Mouse (Mus musculus) forebrain, embryonic 15.5 days (tissue): ENCODE results near the gene Wipf3. TPM values are rescaled to one million over a fixed set of nuclear protein-coding genes. Genes with fewer than 3 reads are reported as not detected.
A peak's percentile ranks its signal among the peaks of the same experiment; 100 is the strongest.

Source experiments
- ATAC-seq: fragments of 200-750 bp; cut with Nextera tagmentation; replicated peaks from 2 replicates; pipeline ENCODE4 v1.8.0; 2017; ENCODE audit warnings: mild to moderate bottlenecking, moderate TSS enrichment, moderate library complexity
- H3K27ac ChIP-seq: fragments of 300-500 bp; sonication (generic); replicated peaks from 2 replicates; pipeline ENCODE4 v1.5.1; 2015; ENCODE audit warnings: mild to moderate bottlenecking, inconsistent platforms
- H3K27me3 ChIP-seq: fragments of 300-500 bp; sonication (generic); 2 replicates; pipeline ENCODE4 v1.6.1; 2015; ENCODE audit warnings: inconsistent platforms
- H3K36me3 ChIP-seq: fragments of 300-500 bp; sonication (generic); 2 replicates; pipeline ENCODE4 v1.6.1; 2015; ENCODE audit warnings: mild to moderate bottlenecking, inconsistent platforms
- H3K4me1 ChIP-seq: fragments of 300-500 bp; sonication (generic); 2 replicates; pipeline ENCODE4 v1.6.1; 2015; ENCODE audit warnings: inconsistent platforms
- H3K4me2 ChIP-seq: fragments of 300-500 bp; sonication (generic); replicated peaks from 2 replicates; pipeline ENCODE4 v1.6.1; 2015; ENCODE audit warnings: mild to moderate bottlenecking, inconsistent platforms
- H3K4me3 ChIP-seq: fragments of 300-500 bp; sonication (generic); 2 replicates; pipeline ENCODE4 v1.5.1; 2015; ENCODE audit warnings: mild to moderate bottlenecking, inconsistent platforms
- H3K9ac ChIP-seq: fragments of 300-500 bp; sonication (generic); replicated peaks from 2 replicates; pipeline ENCODE4 v1.6.1; 2015; ENCODE audit warnings: mild to moderate bottlenecking, inconsistent platforms
- H3K9me3 ChIP-seq: fragments of 300-500 bp; sonication (generic); 2 replicates; pipeline ENCODE4 v1.6.1; 2016; ENCODE audit warnings: inconsistent platforms
- WGBS: fragments of 180-500 bp; shearing (Covaris S2); methylation state at CpG from one replicate; pipeline ENCODE4 v1.1.7; 2015; ENCODE audit warnings: mixed read lengths; 5-methylcytosine and 5-hydroxymethylcytosine counted together
- polyA plus RNA-seq: library from polyadenylated mRNA; unstranded; fragments of >200 nt; fragmentation: Nextera tagmentation; extraction: Ambion mirVana; gene quantifications from 2 replicates; pipeline ENCODE4 v1.2.1, GENCODE M21; 2015

Gene Wipf3
- polyA plus RNA-seq, 1 experiment from 2014 or later, result 3.6 TPM

- no peak overlapping the region for H3K9ac ChIP-seq
- WGBS, result 93% methylated on average over 2 of the region's 2 CpGs
- no peaks in the 10 kb centered on the region for H3K9me3 ChIP-seq
- H3K27ac ChIP-seq, result no peak overlapping the region
- no peaks in the 10 kb centered on the region for H3K27me3 ChIP-seq
- ATAC-seq, result no peak
- H3K4me2 ChIP-seq, result no peak overlapping the region
- peaks cover 13% of the 10 kb centered on the region for H3K36me3 ChIP-seq
- no peak overlapping the region for H3K4me3 ChIP-seq
- peaks cover 29% of the 10 kb centered on the region for H3K4me1 ChIP-seq
These were observed 114.2 kb downstream of the Wipf3 start for GRCm38 (mm10) chr6:54543646-54544045.

GRCm38 (mm10) chr6:54548314-54549019, 119.1 kb downstream of the Wipf3 start:
- H3K4me2 ChIP-seq, result no peak overlapping the region
- peak overlapping the region; percentile 40 for H3K27ac ChIP-seq
- no peak overlapping the region for H3K4me3 ChIP-seq
- H3K9me3 ChIP-seq, result no peaks in the 10 kb centered on the region
- 34% methylated on average over 13 of the region's 13 CpGs for WGBS
- peaks cover 54% of the 10 kb centered on the region for H3K4me1 ChIP-seq
- H3K27me3 ChIP-seq, result no peaks in the 10 kb centered on the region
- peaks cover 10% of the 10 kb centered on the region for H3K36me3 ChIP-seq
- H3K9ac ChIP-seq, result no peak overlapping the region
- no peak; the same call in 1 of the 2 replicates for ATAC-seq

- Histone ChIP-seq H3K9me3 (no peaks in the 10 kb centered on the region), H3K4me2 (no peak overlapping the region), H3K4me3 (no peak overlapping the region), H3K9ac (no peak overlapping the region), H3K27ac (no peak overlapping the region; the same call in 1 of the 2 replicates), H3K36me3 (peaks cover 4% of the 10 kb centered on the region; the same call in 1 of the 2 replicates), H3K4me1 (peaks cover 62% of the 10 kb centered on the region), H3K27me3 (no peaks in the 10 kb centered on the region)
- ATAC-seq, result no peak
- 48% methylated on average over 4 of the region's 4 CpGs for WGBS
These were observed 119.9 kb downstream of the Wipf3 start for GRCm38 (mm10) chr6:54549311-54549710.

- Histone ChIP-seq H3K4me1 (peaks cover 78% of the 10 kb centered on the region), H3K4me2 (no peak overlapping the region), H3K9me3 (no peaks in the 10 kb centered on the region), H3K4me3 (no peak overlapping the region), H3K27ac (peak overlapping the region; percentile 80; the same call in 1 of the 2 replicates), H3K9ac (no peak overlapping the region), H3K36me3 (no peaks in the 10 kb centered on the region), H3K27me3 (no peaks in the 10 kb centered on the region)
- 55% methylated on average over 6 of the region's 7 CpGs for WGBS
- ATAC-seq, result no peak
These were observed 121.5 kb downstream of the Wipf3 start for GRCm38 (mm10) chr6:54550801-54551323.

GRCm38 (mm10) chr6:54552721-54553413, 123.5 kb downstream of the Wipf3 start:
- no peak overlapping the region for H3K9ac ChIP-seq
- no peak overlapping the region for H3K4me2 ChIP-seq
- H3K4me1 ChIP-seq, result peaks cover 80% of the 10 kb centered on the region
- no peaks in the 10 kb centered on the region for H3K36me3 ChIP-seq
- H3K27ac ChIP-seq, result peak overlapping the region; percentile 80
- WGBS, result 6% methylated on average over 9 of the region's 9 CpGs
- H3K27me3 ChIP-seq, result no peaks in the 10 kb centered on the region
- H3K9me3 ChIP-seq, result no peaks in the 10 kb centered on the region
- peak; percentile 86 for ATAC-seq
- no peak overlapping the region for H3K4me3 ChIP-seq

Other genes with a start within 250 kb of the Wipf3 start
- gene Prr15, start 103.8 kb upstream of the Wipf3 start, polyA plus RNA-seq, result 2.4 and 3.2 TPM in 2 replicates
- 135 TPM in 2 replicates for gene Scrn1, start 136.9 kb downstream of the Wipf3 start, polyA plus RNA-seq
- gene Plekha8, start 165.5 kb downstream of the Wipf3 start, polyA plus RNA-seq, result 9.6 and 10.2 TPM in 2 replicates
- gene Fkbp14, start 167.7 kb downstream of the Wipf3 start, polyA plus RNA-seq, result 6.6 and 7.4 TPM in 2 replicates